Mouse (Mus musculus) embryonic stem cell, embryonic (primary cell): ENCODE results near the gene Stard10.

ENCODE experiments used
- CTCF ChIA-PET, 4 experiments: fragments of 300-600 bp in 2 of 4; fragments of 350-600 bp in 2 of 4; sonication (Branson Sonifier 250); formaldehyde crosslinking; loops; one replicate each; lab custom pipeline; 2022; ENCODE audit warnings: inconsistent platforms in 2 of 4; lab: Charles Lee
- POLR2A ChIA-PET, 4 experiments: fragments of 300-600 bp in 2 of 4; fragments of 350-600 bp in 2 of 4; sonication (Branson Sonifier 250); formaldehyde crosslinking; loops; one replicate each; lab custom pipeline; 2022; ENCODE audit warnings: antibody characterized with exemption in 4 of 4, inconsistent platforms in 1 of 4; lab: Charles Lee

Stard10 gene

GRCm38 (mm10) chr7:101337401-101337800 lies 20.5 kb downstream of the Stard10 start:
- CTCF ChIA-PET = no interaction called here

GRCm38 (mm10) chr7:101341405-101341804 lies 24.5 kb downstream of the Stard10 start:
- ChIA-PET POLR2A (interaction anchor here in 2 of 4 experiments (0.8 to 1.6 kb wide), 2 partner anchors 9 to 16 kb away, joined by 4 read pairs; no protein-coding TSS in a partner anchor), CTCF (interaction anchor here in 2 of 4 experiments (0.5 to 1.1 kb wide), 3 partner anchors 30 to 492 kb away, joined by 3 to 6 read pairs (median 3); no protein-coding TSS in a partner anchor)

More at GRCm38 (mm10) chr7:101337401-101337800, 20.5 kb downstream of the Stard10 start:
- POLR2A ChIA-PET = interaction anchor here in 1 of 4 experiments (0.5 kb wide), 1 partner anchor 130 kb away, joined by 5 read pairs; no protein-coding TSS in a partner anchor

- POLR2A ChIA-PET = no interaction called here
These were observed 26.2 kb downstream of the Stard10 start for GRCm38 (mm10) chr7:101343135-101343534.

GRCm38 (mm10) chr7:101344892-101345291 lies 28.0 kb downstream of the Stard10 start:
- ChIA-PET CTCF (interaction anchor here (0.6 to 3.1 kb wide), 7 partner anchors 19 to 68 kb away, joined by 3 to 8 read pairs (median 3); partner anchors contain the start of gene Atg16l2 (in 1 of the 4)), POLR2A (interaction anchor here in 1 of 4 experiments (1.0 kb wide), 1 partner anchor 17 kb away, joined by 3 read pairs; no protein-coding TSS in a partner anchor)

More at GRCm38 (mm10) chr7:101343135-101343534, 26.2 kb downstream of the Stard10 start:
- CTCF ChIA-PET = interaction anchor here in 1 of 4 experiments (1.2 kb wide), 1 partner anchor 72 kb away, joined by 3 read pairs; no protein-coding TSS in a partner anchor

GRCm38 (mm10) chr7:101346991-101347390 lies 30.1 kb downstream of the Stard10 start:
- ChIA-PET CTCF (no interaction called here), POLR2A (interaction anchor here in 2 of 4 experiments (0.5 to 1.5 kb wide), 3 partner anchors 9 to 24 kb away, joined by 3 to 5 read pairs (median 4); no protein-coding TSS in a partner anchor)

- POLR2A ChIA-PET = interaction anchor here (0.6 to 1.5 kb wide), 15 partner anchors 9 to 718 kb away, joined by 3 to 5 read pairs (median 3); partner anchors contain the start of genes Rnf121 (in 1 of the 4), Xndc1 (in 1 of the 4) and Xntrpc (in 1 of the 4)
- CTCF ChIA-PET = interaction anchor here in 3 of 4 experiments (0.7 to 2.1 kb wide), 8 partner anchors 37 to 379 kb away, joined by 3 to 7 read pairs (median 6); no protein-coding TSS in a partner anchor
These were observed 30.9 kb downstream of the Stard10 start, which contains the start of gene Arap1 for GRCm38 (mm10) chr7:101347767-101348270. Arap1 (plus strand) TSS chr7:101348067.

- ChIA-PET POLR2A (interaction anchor here (0.6 to 1.5 kb wide), 15 partner anchors 8 to 717 kb away, joined by 3 to 5 read pairs (median 3); partner anchors contain the start of genes Rnf121 (in 1 of the 4), Xndc1 (in 1 of the 4) and Xntrpc (in 1 of the 4)), CTCF (interaction anchor here in 3 of 4 experiments (0.6 to 2.1 kb wide), 11 partner anchors 19 to 380 kb away, joined by 3 to 7 read pairs (median 5); no protein-coding TSS in a partner anchor)
These were observed 31.4 kb downstream of the Stard10 start for GRCm38 (mm10) chr7:101348312-101348711.

GRCm38 (mm10) chr7:101349861-101350260 lies 33.0 kb downstream of the Stard10 start:
- CTCF ChIA-PET = no interaction called here
- POLR2A ChIA-PET = interaction anchor here in 2 of 4 experiments (0.5 to 1.6 kb wide), 3 partner anchors 8 to 16 kb away, joined by 3 to 4 read pairs (median 3); no protein-coding TSS in a partner anchor

- ChIA-PET POLR2A (interaction anchor here in 2 of 4 experiments (0.9 to 1.7 kb wide), 3 partner anchors 10 to 30 kb away, joined by 3 to 4 read pairs (median 4); no protein-coding TSS in a partner anchor), CTCF (interaction anchor here in 1 of 4 experiments (1.4 kb wide), 1 partner anchor 16 kb away, joined by 3 read pairs; no protein-coding TSS in a partner anchor)
These were observed 35.5 kb downstream of the Stard10 start for GRCm38 (mm10) chr7:101352404-101352803.

GRCm38 (mm10) chr7:101354423-101354822 lies 37.5 kb downstream of the Stard10 start:
- ChIA-PET CTCF (interaction anchor here in 1 of 4 experiments (1.3 kb wide), 1 partner anchor 58 kb away, joined by 3 read pairs; no protein-coding TSS in a partner anchor), POLR2A (interaction anchor here in 2 of 4 experiments (0.6 to 1.8 kb wide), 7 partner anchors 24 to 423 kb away, joined by 3 to 4 read pairs (median 3); partner anchors contain the start of genes Atg16l2 (in 2 of the 2) and Arhgef17 (in 1 of the 2))

GRCm38 (mm10) chr7:101355551-101356100 lies 38.7 kb downstream of the Stard10 start:
- POLR2A ChIA-PET = interaction anchor here in 3 of 4 experiments (0.6 to 1.4 kb wide), 6 partner anchors 7 to 350 kb away, joined by 3 to 5 read pairs (median 4); no protein-coding TSS in a partner anchor
- CTCF ChIA-PET = interaction anchor here in 2 of 4 experiments (0.6 to 1.3 kb wide), 3 partner anchors 57 to 493 kb away, joined by 3 to 4 read pairs (median 4); partner anchors contain the start of gene Relt (in 1 of the 2)

- CTCF ChIA-PET = interaction anchor here in 2 of 4 experiments (1.0 to 1.3 kb wide), 3 partner anchors 11 to 56 kb away, joined by 3 to 4 read pairs (median 3); no protein-coding TSS in a partner anchor
- POLR2A ChIA-PET = interaction anchor here in 3 of 4 experiments (0.5 to 1.4 kb wide), 8 partner anchors 8 to 1122 kb away, joined by 3 to 5 read pairs (median 3); partner anchors contain the start of genes Arap1 (in 1 of the 3) and Inppl1 (in 1 of the 3)
These were observed 40.0 kb downstream of the Stard10 start for GRCm38 (mm10) chr7:101356868-101357267.

- POLR2A ChIA-PET = interaction anchor here in 1 of 4 experiments (0.7 to 1.4 kb wide), 3 partner anchors 11 to 47 kb away, joined by 3 read pairs; no protein-coding TSS in a partner anchor
- CTCF ChIA-PET = interaction anchor here in 3 of 4 experiments (0.5 to 2.1 kb wide), 6 partner anchors 12 to 418 kb away, joined by 3 to 7 read pairs (median 4); no protein-coding TSS in a partner anchor
These were observed 43.5 kb downstream of the Stard10 start for GRCm38 (mm10) chr7:101360406-101360805.

- ChIA-PET CTCF (interaction anchor here in 3 of 4 experiments (0.5 to 1.6 kb wide), 5 partner anchors 13 to 419 kb away, joined by 3 to 11 read pairs (median 4); no protein-coding TSS in a partner anchor), POLR2A (interaction anchor here in 3 of 4 experiments (0.5 to 0.9 kb wide), 5 partner anchors 13 to 435 kb away, joined by 3 to 4 read pairs (median 3); no protein-coding TSS in a partner anchor)
These were observed 44.1 kb downstream of the Stard10 start for GRCm38 (mm10) chr7:101361021-101361420.

GRCm38 (mm10) chr7:101361767-101362166 lies 44.9 kb downstream of the Stard10 start:
- ChIA-PET POLR2A (interaction anchor here in 2 of 4 experiments (0.7 to 1.5 kb wide), 6 partner anchors 9 to 436 kb away, joined by 3 to 4 read pairs (median 3); no protein-coding TSS in a partner anchor), CTCF (interaction anchor here (0.6 to 1.6 kb wide), 5 partner anchors 12 to 51 kb away, joined by 3 to 11 read pairs (median 3); no protein-coding TSS in a partner anchor)

- POLR2A ChIA-PET = interaction anchor here in 2 of 4 experiments (0.6 to 1.5 kb wide), 5 partner anchors 10 to 602 kb away, joined by 3 to 5 read pairs (median 3); no protein-coding TSS in a partner anchor
- CTCF ChIA-PET = interaction anchor here in 2 of 4 experiments (0.6 to 2.5 kb wide), 6 partner anchors 10 to 59 kb away, joined by 3 to 13 read pairs (median 4); partner anchors contain the start of gene Pde2a (in 1 of the 2)
These were observed 45.9 kb downstream of the Stard10 start for GRCm38 (mm10) chr7:101362791-101363191.

GRCm38 (mm10) chr7:101363914-101364313 lies 47.0 kb downstream of the Stard10 start:
- ChIA-PET CTCF (interaction anchor here in 1 of 4 experiments (0.6 to 2.5 kb wide), 4 partner anchors 9 to 53 kb away, joined by 3 to 13 read pairs (median 5); no protein-coding TSS in a partner anchor), POLR2A (interaction anchor here in 2 of 4 experiments (0.7 to 1.8 kb wide), 4 partner anchors 11 to 30 kb away, joined by 3 to 4 read pairs (median 3); partner anchors contain the start of gene Arap1 (in 1 of the 2))
